Mouse (Mus musculus): ENCODE measurements around the gene Vmn1r59. TPM values are rescaled to one million over a fixed set of nuclear protein-coding genes. Genes with fewer than 3 reads are reported as not detected.
"Not testable (repeated sequence)": the region's sequence is repeated elsewhere in the genome, so short reads cannot be mapped to it uniquely, and the experiment has no call there.

Vmn1r59 gene
- total RNA-seq (2021): not detected
- long read RNA-seq, partial matches to known transcripts: 0 of 1 reads
- long read RNA-seq, other reads (novel, unspliced or antisense): 1 of 1 reads

DNA sequence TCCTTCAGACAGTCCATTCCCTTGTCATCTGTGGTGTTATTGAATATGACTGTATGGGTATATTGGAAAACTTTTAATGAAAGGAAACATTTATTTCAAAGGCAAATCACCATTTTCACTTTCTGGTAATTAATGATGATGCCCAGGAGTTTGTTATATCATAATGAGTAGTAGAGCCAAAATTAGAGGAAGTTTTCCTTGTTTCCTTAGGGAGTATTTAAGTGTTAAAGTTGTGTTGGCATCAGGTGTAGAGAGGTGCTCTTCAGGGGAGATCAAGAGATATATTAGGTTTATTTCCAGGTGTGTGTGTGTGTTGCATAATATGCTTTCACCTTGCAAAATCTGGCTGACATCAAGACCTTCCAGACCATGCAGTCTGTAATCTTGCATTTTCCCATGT is at the start of gene Vmn1r59:
Vmn1r59 (minus strand) TSS at position 101 of the 400 bp plus-strand sequence.
- no peak for DNase-seq (ENCODE audit: low spot score in 2 of 2)

- not testable (repeated sequence) for DNase-seq (ENCODE audit: low spot score in 2 of 2)
Observed at GRCm38 (mm10) chr7:5493856-5494255, 37.3 kb upstream of the Vmn1r59 start, which contains the start of gene Vmn2r28. Vmn2r28 (minus strand) TSS chr7:5493956.

DNA sequence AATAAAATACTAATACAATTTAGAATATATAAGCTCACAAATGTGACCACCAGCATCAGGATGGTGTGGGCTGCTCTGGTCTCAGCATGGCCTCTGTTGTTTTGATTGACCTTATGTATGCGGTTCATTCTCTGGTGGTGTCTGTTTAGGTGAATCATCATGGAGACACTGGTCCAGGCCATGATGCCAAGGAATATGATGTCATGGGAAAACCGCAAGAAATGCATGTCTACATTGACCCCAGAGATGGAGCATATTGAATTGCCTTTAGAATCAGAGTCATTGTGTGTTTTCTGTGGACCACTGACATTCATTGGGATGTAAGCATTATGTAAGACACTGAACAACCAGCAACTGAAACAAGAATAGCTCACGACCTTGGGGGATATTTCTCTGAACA is 2.6 kb downstream of the Vmn1r59 start:
- not testable (repeated sequence) for DNase-seq (ENCODE audit: low spot score in 2 of 2)

- DNase-seq (ENCODE audit: low spot score in 2 of 2): no peak
Observed at GRCm38 (mm10) chr7:5448627-5449026, 7.9 kb downstream of the Vmn1r59 start.

DNA sequence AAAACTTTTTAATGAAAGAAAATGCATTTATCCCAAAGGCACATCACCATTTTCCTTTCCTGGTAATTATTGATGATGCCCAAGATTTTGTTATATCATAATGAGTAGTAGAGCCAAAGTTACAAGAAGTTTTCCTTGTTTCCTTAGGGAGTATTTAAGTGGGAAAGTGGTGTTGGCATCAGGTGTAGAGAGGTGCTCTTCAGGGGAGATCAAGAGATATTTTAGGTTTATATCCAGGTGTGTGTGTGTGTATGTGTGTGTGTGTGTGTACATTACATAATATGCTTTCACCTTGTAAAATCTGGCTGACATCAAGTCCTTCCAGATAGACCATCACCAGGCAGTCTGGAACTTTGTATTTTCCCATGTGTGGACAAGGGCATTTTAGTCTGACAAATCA is 43.3 kb downstream of the Vmn1r59 start, which contains the start of gene Vmn1r58:
Vmn1r58 (minus strand) TSS at position 101 of the 400 bp plus-strand sequence.
- DNase-seq (ENCODE audit: low spot score in 2 of 2): not testable (repeated sequence)

DNA sequence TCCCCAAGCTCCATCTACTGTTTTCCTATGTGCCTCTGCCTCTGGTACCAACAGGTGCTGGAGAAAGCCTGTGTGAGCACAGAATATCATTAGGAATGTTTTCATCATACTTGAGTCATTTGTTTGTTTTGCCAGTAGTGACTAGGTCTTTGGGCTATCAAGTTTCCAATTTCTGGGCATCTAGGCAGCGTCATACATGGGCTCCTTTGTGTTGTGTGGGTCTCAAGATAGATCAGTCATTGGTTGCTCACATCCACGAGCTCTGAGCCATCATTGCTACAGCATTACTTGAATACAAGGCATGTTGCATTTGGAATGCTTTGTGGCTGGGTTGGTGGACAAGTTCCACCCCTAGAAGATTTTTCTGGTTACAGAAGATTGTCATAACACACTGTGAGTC is 50.4 kb downstream of the Vmn1r59 start:
- no peak for DNase-seq (ENCODE audit: low spot score in 2 of 2)

Other genes starting within 250 kb of the Vmn1r59 start
- gene Vmn1r57, start 238.3 kb downstream of the Vmn1r59 start, total RNA-seq (2021): not detected
- gene Gm5065, start 106.2 kb downstream of the Vmn1r59 start, total RNA-seq (2021): not detected
- not detected for gene Nlrp2, start 105.7 kb downstream of the Vmn1r59 start, total RNA-seq (2021)
- gene Vmn1r58, start 43.4 kb downstream of the Vmn1r59 start, total RNA-seq (2021): not detected
- gene Vmn2r28, start 37.2 kb upstream of the Vmn1r59 start, total RNA-seq (2021): not detected
- not detected for gene Vmn1r60, start 90.5 kb upstream of the Vmn1r59 start, total RNA-seq (2021)
- gene Vmn1r61, start 156.5 kb upstream of the Vmn1r59 start, total RNA-seq (2021): not detected
- gene Vmn1r62, start 216.9 kb upstream of the Vmn1r59 start, total RNA-seq (2021): not detected